Mouse (Mus musculus) liver, embryonic 12.5 days (tissue): ENCODE results near the gene Gpcpd1. TPM values are rescaled to one million over a fixed set of nuclear protein-coding genes. Genes with fewer than 3 reads are reported as not detected.

Source experiments
- ATAC-seq: fragments of 200-750 bp; cut with Nextera tagmentation; 2 replicates; pipeline ENCODE4 v1.8.0; 2017; ENCODE audit warnings: moderate number of reproducible peaks, mild to moderate bottlenecking, moderate library complexity
- H3K27ac ChIP-seq: fragments of 300-500 bp; sonication (generic); 2 replicates; pipeline ENCODE4 v1.5.1; 2016; ENCODE audit warnings: mild to moderate bottlenecking
- H3K27me3 ChIP-seq: fragments of 300-500 bp; sonication (generic); replicated peaks from 2 replicates; pipeline ENCODE4 v1.6.1; 2016; ENCODE audit warnings: mild to moderate bottlenecking, moderate library complexity
- H3K36me3 ChIP-seq: fragments of 300-500 bp; sonication (generic); 2 replicates; pipeline ENCODE4 v1.6.1; 2016; ENCODE audit warnings: mild to moderate bottlenecking, moderate library complexity
- H3K4me1 ChIP-seq: fragments of 300-500 bp; sonication (generic); 2 replicates; pipeline ENCODE4 v1.6.1; 2016
- H3K4me2 ChIP-seq: fragments of 300-500 bp; sonication (generic); 2 replicates; pipeline ENCODE4 v1.6.1; 2016; ENCODE audit warnings: mild to moderate bottlenecking, moderate library complexity
- H3K4me3 ChIP-seq: fragments of 300-500 bp; sonication (generic); 2 replicates; pipeline ENCODE4 v1.5.1; 2016; ENCODE audit warnings: mild to moderate bottlenecking, moderate library complexity
- H3K9ac ChIP-seq: fragments of 300-500 bp; sonication (generic); 2 replicates; pipeline ENCODE4 v1.6.1; 2016; ENCODE audit warnings: mild to moderate bottlenecking, moderate library complexity
- H3K9me3 ChIP-seq: fragments of 300-500 bp; sonication (generic); replicated peaks from 2 replicates; pipeline ENCODE4 v1.6.1; 2016; ENCODE audit warnings: mild to moderate bottlenecking, moderate library complexity
- WGBS: fragments of 180-500 bp; shearing (Covaris S2); methylation state at CpG from one replicate; pipeline ENCODE4 v1.1.7; 2016; ENCODE audit not compliant: insufficient replicate concordance; 5-methylcytosine and 5-hydroxymethylcytosine counted together
- polyA plus RNA-seq: library from polyadenylated mRNA; unstranded; fragments of >200 nt; fragmentation: Nextera tagmentation; extraction: Ambion mirVana; gene quantifications from 2 replicates; pipeline ENCODE4 v1.2.1, GENCODE M21; 2016

Gpcpd1 gene
- polyA plus RNA-seq = 50.6 and 56.2 TPM in 2 replicates

- Histone ChIP-seq H3K27me3 (no peaks in the 10 kb centered on the region), H3K4me1 (peaks cover 7% of the 10 kb centered on the region), H3K4me3 (no peak within 1 kb of the TSS), H3K27ac (no peak within 1 kb of the TSS), H3K36me3 (no peaks in the 10 kb centered on the region), H3K9me3 (no peaks in the 10 kb centered on the region), H3K9ac (no peak within 1 kb of the TSS), H3K4me2 (no peak within 1 kb of the TSS)
- ATAC-seq = no peak
- WGBS = 78% methylated on average over 7 of the region's 7 CpGs
Observed at GRCm38 (mm10) chr2:132587240-132587779, at the start of gene Gpcpd1. Gpcpd1 (minus strand) TSS chr2:132587729.

- no peak overlapping the region for H3K4me3 ChIP-seq
- no peaks in the 10 kb centered on the region for H3K9me3 ChIP-seq
- no peak overlapping the region for H3K9ac ChIP-seq
- no peaks in the 10 kb centered on the region for H3K36me3 ChIP-seq
- WGBS = 79% methylated on average over 1 of the region's 1 CpGs
- H3K27ac ChIP-seq = no peak overlapping the region
- H3K4me1 ChIP-seq = 0 out of 2 replicates have a peak, but pooled peaks cover 7% of the 10 kb centered on the region
- no peak for ATAC-seq
- no peaks in the 10 kb centered on the region for H3K27me3 ChIP-seq
- H3K4me2 ChIP-seq = no peak overlapping the region
Observed at GRCm38 (mm10) chr2:132636534-132636933, 49.0 kb upstream of the Gpcpd1 start.

DNA sequence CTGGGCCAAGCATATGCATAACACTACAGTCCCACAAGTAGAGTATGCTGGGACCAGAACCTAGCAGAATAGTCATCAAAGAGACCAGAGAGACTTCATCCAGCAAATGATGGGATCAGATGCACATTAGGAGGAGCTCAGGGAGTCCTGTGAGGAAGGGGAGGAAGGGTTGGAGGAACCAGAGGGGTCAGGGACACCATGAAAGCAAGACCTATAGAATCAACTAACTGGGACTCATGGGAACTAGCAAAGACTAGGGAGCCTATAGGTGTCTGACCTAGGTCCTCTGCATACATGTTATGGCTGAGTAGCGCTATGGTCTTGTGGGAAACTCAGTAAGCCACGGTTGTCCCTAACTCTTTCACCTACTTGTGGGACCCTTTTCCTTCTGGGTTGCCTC is 41.1 kb upstream of the Gpcpd1 start:
- Histone ChIP-seq H3K27me3 (no peaks in the 10 kb centered on the region), H3K4me3 (no peak overlapping the region), H3K9me3 (no peaks in the 10 kb centered on the region), H3K4me2 (no peak overlapping the region), H3K4me1 (0 out of 2 replicates have a peak, but pooled peaks cover 4% of the 10 kb centered on the region), H3K36me3 (no peaks in the 10 kb centered on the region), H3K9ac (no peak overlapping the region), H3K27ac (no peak overlapping the region)
- ATAC-seq = no peak
- WGBS = 70% methylated on average over 2 of the region's 2 CpGs

- 67% methylated on average over 1 of the region's 1 CpGs for WGBS
- Histone ChIP-seq H3K4me2 (no peak overlapping the region), H3K36me3 (no peaks in the 10 kb centered on the region), H3K4me3 (no peak overlapping the region), H3K27me3 (no peaks in the 10 kb centered on the region), H3K27ac (no peak overlapping the region), H3K4me1 (no peaks in the 10 kb centered on the region), H3K9ac (no peak overlapping the region), H3K9me3 (no peaks in the 10 kb centered on the region)
- no peak for ATAC-seq
Observed at GRCm38 (mm10) chr2:132623092-132623491, 35.6 kb upstream of the Gpcpd1 start.

- no peaks in the 10 kb centered on the region for H3K9me3 ChIP-seq
- no peaks in the 10 kb centered on the region for H3K4me1 ChIP-seq
- WGBS = 55% methylated on average over 3 of the region's 3 CpGs
- no peaks in the 10 kb centered on the region for H3K36me3 ChIP-seq
- no peak overlapping the region for H3K4me2 ChIP-seq
- no peak overlapping the region for H3K27ac ChIP-seq
- ATAC-seq = no peak
- no peak overlapping the region for H3K9ac ChIP-seq
- no peak overlapping the region for H3K4me3 ChIP-seq
- H3K27me3 ChIP-seq = no peaks in the 10 kb centered on the region
Observed at GRCm38 (mm10) chr2:132617693-132618092, 30.2 kb upstream of the Gpcpd1 start.

DNA sequence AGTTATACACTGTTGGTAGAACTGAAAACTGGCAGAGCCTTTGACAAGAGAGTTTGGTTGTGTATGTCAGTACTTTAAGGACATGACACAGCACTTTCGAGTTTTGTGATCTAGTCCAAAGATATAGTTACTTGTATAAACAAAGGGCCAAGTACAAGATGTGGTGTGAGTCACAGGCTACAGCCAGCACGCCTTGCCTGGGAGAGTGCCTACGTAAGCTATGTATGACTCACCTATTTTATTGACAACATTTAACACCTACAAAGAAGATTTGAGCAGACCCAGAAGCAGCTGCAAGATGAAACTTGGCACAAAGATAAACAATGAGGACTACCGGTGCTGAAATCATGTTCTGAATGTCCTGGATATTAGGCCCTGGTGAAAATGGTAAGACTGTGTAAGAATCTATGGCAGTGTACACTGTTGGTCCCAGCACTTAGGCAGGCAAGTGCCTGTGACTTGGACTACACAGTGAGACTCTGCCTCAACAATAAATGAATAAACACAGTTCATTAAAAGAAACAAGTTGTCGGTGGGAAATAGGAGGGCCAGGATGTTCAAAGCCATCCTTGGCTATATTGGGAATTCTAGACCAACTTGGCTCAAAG is 26.2 kb upstream of the Gpcpd1 start:
- WGBS = 45% methylated on average over 5 of the region's 5 CpGs
- peak; percentile 37; the same call in 1 of the 2 replicates for ATAC-seq

GRCm38 (mm10) chr2:132611551-132612233 is 24.2 kb upstream of the Gpcpd1 start:
- 0 out of 2 replicates have a peak, but pooled peaks cover 4% of the 10 kb centered on the region for H3K4me1 ChIP-seq
- H3K36me3 ChIP-seq = no peaks in the 10 kb centered on the region
- no peaks in the 10 kb centered on the region for H3K27me3 ChIP-seq
- no peak overlapping the region for H3K9ac ChIP-seq
- H3K27ac ChIP-seq = no peak overlapping the region
- WGBS = 71% methylated on average over 4 of the region's 4 CpGs
- H3K4me3 ChIP-seq = no peak overlapping the region
- ATAC-seq = no peak
- H3K4me2 ChIP-seq = no peak overlapping the region
- H3K9me3 ChIP-seq = no peaks in the 10 kb centered on the region

More for the DNA sequence above, 26.2 kb upstream of the Gpcpd1 start:
- H3K9ac ChIP-seq = no peak overlapping the region
- no peaks in the 10 kb centered on the region for H3K4me1 ChIP-seq
- H3K4me3 ChIP-seq = no peak overlapping the region
- no peaks in the 10 kb centered on the region for H3K36me3 ChIP-seq
- no peak overlapping the region for H3K27ac ChIP-seq
- no peaks in the 10 kb centered on the region for H3K27me3 ChIP-seq
- H3K9me3 ChIP-seq = no peaks in the 10 kb centered on the region
- no peak overlapping the region for H3K4me2 ChIP-seq

DNA sequence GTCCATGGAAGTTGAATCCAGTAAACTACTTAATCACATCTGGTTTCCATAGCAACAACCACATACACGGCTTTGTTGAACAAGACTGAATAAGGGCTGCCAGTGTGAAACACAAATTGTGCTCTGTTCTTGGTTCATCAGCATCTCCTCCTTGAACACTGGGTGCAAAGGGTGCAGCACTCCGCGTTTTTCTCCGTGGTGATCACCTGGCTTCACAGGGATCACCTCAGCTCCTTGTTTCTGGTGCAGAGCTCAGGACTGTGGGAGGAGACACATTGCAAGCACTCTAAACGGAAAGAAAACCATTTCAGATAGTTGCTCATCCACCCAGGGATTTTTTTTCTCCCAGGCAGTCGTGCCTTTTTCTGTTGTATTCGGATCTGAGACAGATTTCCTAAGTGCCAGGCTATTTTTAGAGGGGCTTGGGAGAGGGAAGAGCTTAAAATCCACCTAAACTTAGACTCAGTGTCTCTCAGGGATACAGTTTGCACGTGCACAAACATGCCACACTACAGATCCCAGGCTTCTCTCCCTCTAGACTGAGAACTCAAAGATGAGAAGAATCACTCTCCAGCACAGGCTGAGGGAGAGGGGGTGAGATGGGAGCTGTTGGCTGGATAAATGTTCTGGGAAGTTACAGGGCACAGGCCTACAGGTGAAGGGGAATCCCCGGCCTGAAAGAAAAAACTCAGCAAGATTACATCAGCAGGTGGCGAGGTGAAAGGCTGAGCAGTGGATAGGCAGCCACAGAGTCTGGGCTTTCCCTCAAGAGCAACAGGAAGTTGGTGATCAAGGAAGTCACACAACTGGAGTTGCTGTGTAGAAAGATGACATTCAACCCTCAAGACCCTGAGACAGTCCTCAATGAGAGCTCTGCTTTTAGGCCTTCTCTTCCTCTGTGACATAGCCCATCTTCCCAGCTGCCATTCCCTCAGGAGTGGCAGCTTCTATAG is 19.9 kb upstream of the Gpcpd1 start:
- H3K36me3 ChIP-seq = no peaks in the 10 kb centered on the region
- H3K9ac ChIP-seq = no peak overlapping the region
- no peaks in the 10 kb centered on the region for H3K9me3 ChIP-seq
- H3K4me1 ChIP-seq = 0 out of 2 replicates have a peak, but pooled peaks cover 4% of the 10 kb centered on the region
- H3K27me3 ChIP-seq = no peaks in the 10 kb centered on the region
- no peak overlapping the region for H3K27ac ChIP-seq
- no peak for ATAC-seq
- H3K4me2 ChIP-seq = no peak overlapping the region
- H3K4me3 ChIP-seq = no peak overlapping the region
- WGBS = 48% methylated on average over 10 of the region's 10 CpGs

DNA sequence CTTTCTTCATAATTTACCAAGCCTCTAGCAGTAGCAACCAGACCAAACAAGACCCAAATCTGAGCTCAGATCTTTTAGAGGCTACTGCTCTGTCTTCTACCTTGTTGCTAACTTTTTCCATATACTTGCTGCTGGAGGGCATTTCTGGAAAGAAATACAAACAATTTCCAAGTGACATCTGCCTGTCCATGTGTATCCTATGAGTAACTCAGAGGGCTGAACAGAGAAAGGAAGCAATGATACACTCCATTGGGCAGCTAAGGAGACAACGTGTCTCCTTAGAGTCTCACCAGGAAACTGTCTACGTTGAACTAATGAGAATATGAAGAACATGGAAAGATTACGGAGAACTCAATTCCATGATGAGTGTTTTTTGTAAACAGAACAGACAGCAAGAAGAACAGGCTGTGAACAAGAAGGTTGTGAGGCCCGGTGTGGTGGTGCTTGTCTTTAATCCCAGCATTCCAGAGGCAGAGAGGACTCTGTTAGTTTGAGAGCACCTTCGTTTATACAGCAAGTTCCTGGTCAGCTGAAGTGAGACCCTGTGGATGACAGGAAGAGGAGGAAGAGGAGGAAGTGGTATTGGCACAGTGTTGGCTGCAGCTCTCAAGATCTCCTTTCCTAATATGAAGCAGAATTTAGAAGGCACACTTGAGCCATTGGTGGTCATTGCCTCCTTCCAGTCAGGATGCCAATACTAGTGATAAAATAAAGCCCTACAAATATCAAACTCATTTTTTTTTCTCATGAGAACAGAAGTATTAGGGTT is 18.4 kb upstream of the Gpcpd1 start:
- Histone ChIP-seq H3K4me3 (no peak overlapping the region), H3K4me1 (0 out of 2 replicates have a peak, but pooled peaks cover 7% of the 10 kb centered on the region), H3K4me2 (no peak overlapping the region), H3K9ac (no peak overlapping the region), H3K9me3 (no peaks in the 10 kb centered on the region), H3K27ac (no peak overlapping the region), H3K36me3 (no peaks in the 10 kb centered on the region), H3K27me3 (no peaks in the 10 kb centered on the region)
- no peak for ATAC-seq
- WGBS = 46% methylated on average over 5 of the region's 5 CpGs

DNA sequence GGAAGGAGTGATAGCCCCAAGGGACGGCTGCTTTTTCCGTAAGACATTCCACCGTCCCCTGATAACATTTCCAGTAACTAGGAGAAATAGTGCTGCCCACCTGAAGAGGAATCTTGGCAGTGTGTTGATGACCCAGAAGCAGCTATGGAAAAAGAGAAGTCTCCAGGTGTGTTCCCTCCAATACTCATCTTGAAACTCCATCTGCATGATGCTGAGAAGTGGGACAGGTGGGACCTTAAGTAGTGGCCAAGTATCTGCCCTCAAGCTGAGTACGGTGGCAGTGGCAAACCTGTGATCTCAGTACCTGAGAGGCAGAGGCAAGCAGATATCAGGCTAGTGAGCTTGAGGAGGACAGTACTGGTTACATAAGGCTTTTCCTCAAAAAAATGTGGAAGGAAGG is 17.4 kb upstream of the Gpcpd1 start:
- H3K36me3 ChIP-seq = no peaks in the 10 kb centered on the region
- H3K9ac ChIP-seq = no peak overlapping the region
- H3K27ac ChIP-seq = no peak overlapping the region
- ATAC-seq = no peak
- no peak overlapping the region for H3K4me3 ChIP-seq
- H3K27me3 ChIP-seq = no peaks in the 10 kb centered on the region
- WGBS = 71% methylated on average over 4 of the region's 4 CpGs
- no peak overlapping the region for H3K4me2 ChIP-seq
- H3K9me3 ChIP-seq = no peaks in the 10 kb centered on the region
- 0 out of 2 replicates have a peak, but pooled peaks cover 7% of the 10 kb centered on the region for H3K4me1 ChIP-seq

DNA sequence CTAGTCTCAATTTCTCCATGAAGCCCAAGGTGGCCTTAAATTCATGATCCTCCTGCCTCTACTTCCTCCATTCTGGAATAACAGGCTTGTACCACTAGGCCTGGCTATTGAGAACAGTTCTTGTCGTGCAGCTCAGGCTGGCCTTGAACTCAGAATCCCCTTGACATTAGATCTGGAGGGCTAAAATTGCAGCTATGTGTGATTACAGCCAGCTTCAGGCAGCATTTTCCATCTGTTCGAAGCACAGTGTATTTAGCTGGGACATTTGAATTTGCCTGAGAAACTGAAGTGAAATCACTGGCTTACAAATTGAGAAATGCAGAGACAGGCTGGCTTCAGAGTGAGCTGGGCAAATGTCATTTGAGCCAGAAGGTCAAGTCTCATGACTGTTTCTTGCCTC is 16.2 kb upstream of the Gpcpd1 start:
- Histone ChIP-seq H3K4me2 (no peak overlapping the region), H3K9me3 (no peaks in the 10 kb centered on the region), H3K27me3 (no peaks in the 10 kb centered on the region), H3K36me3 (no peaks in the 10 kb centered on the region), H3K9ac (no peak overlapping the region), H3K4me3 (no peak overlapping the region), H3K4me1 (0 out of 2 replicates have a peak, but pooled peaks cover 7% of the 10 kb centered on the region), H3K27ac (no peak overlapping the region)
- 57% methylated on average over 2 of the region's 2 CpGs for WGBS
- ATAC-seq = no peak
